In the genomic region with DNA sequence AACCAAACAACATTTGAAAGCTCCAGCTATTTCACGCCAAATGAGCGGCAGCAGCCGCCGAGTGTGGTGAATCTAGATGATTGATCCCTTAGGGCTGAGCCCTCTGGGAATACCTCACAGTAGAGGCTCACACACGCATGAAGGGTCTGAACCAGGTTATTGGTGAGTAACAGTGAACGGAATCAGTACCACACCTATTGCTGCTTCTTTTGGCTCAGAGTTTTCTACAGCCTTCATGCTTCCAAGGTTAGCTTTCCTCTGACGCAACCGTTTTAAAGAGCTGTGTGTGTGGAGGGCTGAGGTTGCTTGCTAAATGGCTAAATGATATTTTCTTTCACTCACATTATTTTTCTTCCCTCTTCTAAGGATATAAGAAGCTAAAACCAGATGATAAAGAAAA, we compare ENCODE assay signal across 8 mouse cellular contexts.
"Had no signal": no experiment of that assay in that cellular context is flagged by ENCODE, and none has a peak within 500 bp of the region (broad histone marks: within the 10 kb centered on the region; RNA-seq: fewer than 3 reads in every experiment).

No protein-coding gene starts in this region.

- H3K9me3 ChIP-seq: limb, embryonic 15.5 days; liver, embryonic 12.5 days; neural tube, embryonic 12.5 days had no signal

- H3K4me1 ChIP-seq: liver, embryonic 12.5 days; neural tube, embryonic 12.5 days had no signal

- H3K4me3 ChIP-seq: limb, embryonic 15.5 days; liver, embryonic 12.5 days; myocyte; neural tube, embryonic 12.5 days had no signal

- H3K4me2 ChIP-seq: limb, embryonic 15.5 days; liver, embryonic 12.5 days; lung, embryonic 14.5 days; neural tube, embryonic 12.5 days had no signal

- H3K9ac ChIP-seq: limb, embryonic 15.5 days; liver, embryonic 12.5 days; lung, embryonic 14.5 days; neural tube, embryonic 12.5 days had no signal

- H3K27me3 ChIP-seq: limb, embryonic 15.5 days; liver, embryonic 12.5 days; neural tube, embryonic 12.5 days had no signal

- H3K27ac ChIP-seq: kidney, postnatal 0 days; limb, embryonic 15.5 days; liver, embryonic 12.5 days; neural tube, embryonic 12.5 days; stomach, postnatal 0 days had no signal

- DNase-seq: kidney, adult 11 months had no signal

- ATAC-seq: liver, embryonic 12.5 days had no signal

- H3K36me3 ChIP-seq: limb, embryonic 15.5 days; liver, embryonic 12.5 days; neural tube, embryonic 12.5 days had no signal
